Mouse (Mus musculus) lung, embryonic 14.5 days (tissue): Measurements from ENCODE around the gene Wasf1. TPM values are rescaled to one million over a fixed set of nuclear protein-coding genes. Genes with fewer than 3 reads are reported as not detected.

Experiments
- ATAC-seq: fragments of 200-750 bp; cut with Nextera tagmentation; 2 replicates; pipeline ENCODE4 v1.8.0; 2017; ENCODE audit warnings: mild to moderate bottlenecking, moderate TSS enrichment, moderate library complexity; ENCODE audit not compliant: insufficient read depth
- DNase-seq: peaks from one replicate; pipeline ENCODE4 v3.0.0-alpha.2; 2015
- H3K27ac ChIP-seq: fragments of 300-500 bp; sonication (generic); 2 replicates; pipeline ENCODE4 v1.5.1; 2014; ENCODE audit warnings: low read depth, mild to moderate bottlenecking, moderate library complexity
- H3K27me3 ChIP-seq: fragments of 300-500 bp; sonication (generic); 2 replicates; pipeline ENCODE4 v1.6.1; 2014; ENCODE audit warnings: low read length, control low read depth; ENCODE audit not compliant: insufficient read depth
- H3K36me3 ChIP-seq: fragments of 300-500 bp; sonication (generic); 2 replicates; pipeline ENCODE4 v1.6.1; 2014; ENCODE audit warnings: control low read depth; ENCODE audit not compliant: insufficient read depth
- H3K4me1 ChIP-seq: fragments of 300-500 bp; sonication (generic); 2 replicates; pipeline ENCODE4 v1.6.1; 2014; ENCODE audit warnings: antibody characterized with exemption, control low read depth; ENCODE audit not compliant: insufficient read depth
- H3K4me2 ChIP-seq: fragments of 300-500 bp; sonication (generic); 2 replicates; pipeline ENCODE4 v1.6.1; 2014; ENCODE audit warnings: mild to moderate bottlenecking
- H3K4me3 ChIP-seq: fragments of 300-500 bp; sonication (generic); 2 replicates; pipeline ENCODE4 v1.5.1; 2014; ENCODE audit warnings: low read depth, low read length
- H3K9ac ChIP-seq: fragments of 300-500 bp; sonication (generic); 2 replicates; pipeline ENCODE4 v1.6.1; 2014
- H3K9me3 ChIP-seq: fragments of 300-500 bp; sonication (generic); 2 replicates; pipeline ENCODE4 v1.6.1; 2016; ENCODE audit warnings: low read depth, low read length, control low read depth
- CTCF ChIP-seq: IDR thresholded peaks from 2 replicates; pipeline ENCODE4 v1.5.1; 2016; ENCODE audit warnings: antibody characterized with exemption, low read depth
- WGBS: fragments of 180-500 bp; shearing (Covaris S2); extraction: QIAGEN DNeasy Blood & Tissue Kit; methylation state at CpG from one replicate; pipeline ENCODE4 v1.1.7; 2014; 5-methylcytosine and 5-hydroxymethylcytosine counted together
- polyA plus RNA-seq: library from polyadenylated mRNA; unstranded; fragments of >200 nt; fragmentation: Nextera tagmentation; extraction: Ambion mirVana; gene quantifications from 2 replicates; pipeline ENCODE4 v1.2.1, GENCODE M21; 2014

The Wasf1 gene
- polyA plus RNA-seq, 1 experiment from 2014 or later: 17.8 TPM

- DNase-seq (no peak), ATAC-seq (no peak)
- H3K9ac ChIP-seq: no peak overlapping the region
- H3K27me3 ChIP-seq: no peaks in the 10 kb centered on the region
- no peaks in the 10 kb centered on the region for H3K9me3 ChIP-seq
- H3K4me2 ChIP-seq: no peak overlapping the region
- no peaks in the 10 kb centered on the region for H3K36me3 ChIP-seq
- no peak overlapping the region for H3K27ac ChIP-seq
- no peak overlapping the region for H3K4me3 ChIP-seq
- no peaks in the 10 kb centered on the region for H3K4me1 ChIP-seq
- TF ChIP-seq CTCF: no peak
- 82% methylated on average over 12 of the region's 12 CpGs for WGBS
These were observed 87.4 kb downstream of the Wasf1 start for GRCm38 (mm10) chr10:40970601-40971245.

GRCm38 (mm10) chr10:40971256-40971655, 88.0 kb downstream of the Wasf1 start:
- ATAC-seq (no peak), DNase-seq (no peak)
- Histone ChIP-seq H3K4me1 (no peaks in the 10 kb centered on the region), H3K9me3 (no peaks in the 10 kb centered on the region), H3K4me2 (no peak overlapping the region), H3K9ac (no peak overlapping the region), H3K27me3 (no peaks in the 10 kb centered on the region), H3K4me3 (no peak overlapping the region), H3K36me3 (no peaks in the 10 kb centered on the region), H3K27ac (no peak overlapping the region)
- TF ChIP-seq CTCF: no peak
- 67% methylated on average over 5 of the region's 5 CpGs for WGBS

- Histone ChIP-seq H3K36me3 (no peaks in the 10 kb centered on the region), H3K9me3 (no peaks in the 10 kb centered on the region), H3K4me3 (no peak overlapping the region), H3K27ac (no peak overlapping the region), H3K4me1 (no peaks in the 10 kb centered on the region), H3K27me3 (no peaks in the 10 kb centered on the region), H3K9ac (no peak overlapping the region), H3K4me2 (no peak overlapping the region)
- ATAC-seq (no peak), DNase-seq (no peak)
- TF ChIP-seq CTCF: no peak
These were observed 100.5 kb downstream of the Wasf1 start for GRCm38 (mm10) chr10:40983761-40984160.

GRCm38 (mm10) chr10:40984600-40984999, 101.3 kb downstream of the Wasf1 start:
- Histone ChIP-seq H3K4me3 (no peak overlapping the region), H3K9ac (no peak overlapping the region), H3K36me3 (no peaks in the 10 kb centered on the region), H3K4me1 (no peaks in the 10 kb centered on the region), H3K4me2 (no peak overlapping the region), H3K27ac (no peak overlapping the region), H3K27me3 (no peaks in the 10 kb centered on the region), H3K9me3 (no peaks in the 10 kb centered on the region)
- TF ChIP-seq CTCF: no peak
- ATAC-seq (no peak), DNase-seq (no peak)
- WGBS: 67% methylated on average over 3 of the region's 3 CpGs

- 16% methylated on average over 11 of the region's 13 CpGs for WGBS
- DNase-seq (peak; percentile 45), ATAC-seq (peak; percentile 62; the same call in 1 of the 2 replicates)
- Histone ChIP-seq H3K36me3 (no peaks in the 10 kb centered on the region), H3K4me3 (no peak overlapping the region), H3K27ac (no peak overlapping the region), H3K4me1 (no peaks in the 10 kb centered on the region), H3K9ac (no peak overlapping the region), H3K9me3 (no peaks in the 10 kb centered on the region), H3K4me2 (peak overlapping the region; percentile 29; the same call in 1 of the 2 replicates), H3K27me3 (no peaks in the 10 kb centered on the region)
- TF ChIP-seq CTCF: 0 out of 2 replicates have a peak, but pooled peaks have one; percentile 17
These were observed 102.1 kb downstream of the Wasf1 start for GRCm38 (mm10) chr10:40985350-40985749.

Other genes with a start within 250 kb of the Wasf1 start
- gene Mettl24, start 200.2 kb upstream of the Wasf1 start, polyA plus RNA-seq: 3.5 and 3.6 TPM in 2 replicates
- 32.4 and 33.4 TPM in 2 replicates for gene Cdc40, start 164 bp upstream of the Wasf1 start, polyA plus RNA-seq
- gene Gpr6, start 188.8 kb downstream of the Wasf1 start, polyA plus RNA-seq: not detected in 2 replicates